Mouse (Mus musculus): ENCODE data around the gene Fam126a. TPM values are rescaled to one million over a fixed set of nuclear protein-coding genes. Genes with fewer than 3 reads are reported as not detected.

Fam126a gene
- total and polyA plus RNA-seq, 3 experiments, result 9.2 to 44.1 (median 41.3) TPM

GRCm38 (mm10) chr5:24029331-24029771 is 1.1 kb downstream of the Fam126a start:
- H3K27me3 ChIP-seq (ENCODE audit: control insufficient read depth, insufficient read depth, low read length), result no peaks in the 10 kb centered on the region
- WGBS, result 2% methylated on average over 11 of the region's 11 CpGs
- intact Hi-C loops (cut with DNase I), result loop anchor here (2.0 kb wide), 1 partner anchor 49 kb away; no protein-coding TSS in a partner anchor
- peak; percentile 64 for TF ChIP-seq CTCF (IDR thresholded peaks at IDR 0.05)
- no peak for TF ChIP-seq POLR2A (IDR thresholded peaks at IDR 0.05; ENCODE audit: insufficient read depth, low read depth, low read length)
- peak overlapping the region; percentile 73 for H3K4me3 ChIP-seq
- H3K4me1 ChIP-seq (ENCODE audit: control insufficient read depth, insufficient read depth, low read length), result peaks cover 11% of the 10 kb centered on the region
- DNase-seq, result peak; percentile 45 to 62
- peaks cover 2% of the 10 kb centered on the region; the same call in 1 of the 2 replicates for H3K79me2 ChIP-seq (replicated peaks; ENCODE audit: control insufficient read depth, insufficient read depth, low read length)
- H3K9ac ChIP-seq (ENCODE audit: low read depth, low read length), result peak overlapping the region; percentile 97
- peaks cover 2% of the 10 kb centered on the region for H3K36me3 ChIP-seq (ENCODE audit: control insufficient read depth, insufficient read depth, low read length)
- peak overlapping the region; percentile 92 for H3K27ac ChIP-seq

GRCm38 (mm10) chr5:24024957-24025356 is 5.5 kb downstream of the Fam126a start:
- no peak overlapping the region for H3K27ac ChIP-seq
- H3K27me3 ChIP-seq (ENCODE audit: control insufficient read depth, insufficient read depth, low read length), result no peaks in the 10 kb centered on the region
- 61% methylated on average over 3 of the region's 3 CpGs for WGBS
- peaks cover 6% of the 10 kb centered on the region for H3K4me1 ChIP-seq (ENCODE audit: control insufficient read depth, insufficient read depth, low read length)
- H3K4me3 ChIP-seq, result no peak overlapping the region
- H3K9ac ChIP-seq (ENCODE audit: low read depth, low read length), result no peak overlapping the region
- TF ChIP-seq EP300 (IDR thresholded peaks at IDR 0.05; ENCODE audit: insufficient read depth, low read depth, low read length) (no peak), CTCF (IDR thresholded peaks at IDR 0.05) (no peak), POLR2A (IDR thresholded peaks at IDR 0.05; ENCODE audit: insufficient read depth, low read depth, low read length) (no peak)
- DNase-seq, result no peak
- peaks cover 4% of the 10 kb centered on the region; the same call in 1 of the 2 replicates for H3K79me2 ChIP-seq (replicated peaks; ENCODE audit: control insufficient read depth, insufficient read depth, low read length)
- intact Hi-C loops (cut with DNase I), result no loop called here
- H3K36me3 ChIP-seq (ENCODE audit: control insufficient read depth, insufficient read depth, low read length), result peaks cover 5% of the 10 kb centered on the region

GRCm38 (mm10) chr5:24023226-24023625 is 7.3 kb downstream of the Fam126a start:
- Histone ChIP-seq H3K4me3 (no peak overlapping the region), H3K27ac (no peak overlapping the region), H3K4me1 (ENCODE audit: control insufficient read depth, insufficient read depth, low read length) (peaks cover 3% of the 10 kb centered on the region), H3K9ac (ENCODE audit: low read depth, low read length) (no peak overlapping the region), H3K36me3 (ENCODE audit: control insufficient read depth, insufficient read depth, low read length) (peaks cover 7% of the 10 kb centered on the region), H3K79me2 (replicated peaks; ENCODE audit: control insufficient read depth, insufficient read depth, low read length) (peaks cover 5% of the 10 kb centered on the region; the same call in 1 of the 2 replicates), H3K27me3 (ENCODE audit: control insufficient read depth, insufficient read depth, low read length) (no peaks in the 10 kb centered on the region)
- no peak for DNase-seq
- intact Hi-C loops (cut with DNase I), result no loop called here
- 93% methylated on average over 2 of the region's 2 CpGs for WGBS
- TF ChIP-seq POLR2A (IDR thresholded peaks at IDR 0.05; ENCODE audit: insufficient read depth, low read depth, low read length) (no peak), CTCF (IDR thresholded peaks at IDR 0.05) (no peak), EP300 (IDR thresholded peaks at IDR 0.05; ENCODE audit: insufficient read depth, low read depth, low read length) (no peak)

GRCm38 (mm10) chr5:24021683-24022082 is 8.8 kb downstream of the Fam126a start:
- H3K4me1 ChIP-seq (ENCODE audit: control insufficient read depth, insufficient read depth, low read length), result peaks cover 3% of the 10 kb centered on the region
- H3K9ac ChIP-seq (ENCODE audit: low read depth, low read length), result no peak overlapping the region
- peaks cover 5% of the 10 kb centered on the region for H3K36me3 ChIP-seq (ENCODE audit: control insufficient read depth, insufficient read depth, low read length)
- no peak for TF ChIP-seq CTCF (IDR thresholded peaks at IDR 0.05)
- no peak for TF ChIP-seq POLR2A (IDR thresholded peaks at IDR 0.05; ENCODE audit: insufficient read depth, low read depth, low read length)
- TF ChIP-seq EP300 (IDR thresholded peaks at IDR 0.05; ENCODE audit: insufficient read depth, low read depth, low read length), result no peak
- no peak for DNase-seq
- H3K27me3 ChIP-seq (ENCODE audit: control insufficient read depth, insufficient read depth, low read length), result no peaks in the 10 kb centered on the region
- no peak overlapping the region for H3K27ac ChIP-seq
- 63% methylated on average over 5 of the region's 5 CpGs for WGBS
- H3K79me2 ChIP-seq (replicated peaks; ENCODE audit: control insufficient read depth, insufficient read depth, low read length), result peaks cover 5% of the 10 kb centered on the region; the same call in 1 of the 2 replicates
- intact Hi-C loops (cut with DNase I), result no loop called here
- no peak overlapping the region for H3K4me3 ChIP-seq

- WGBS, result 77% methylated on average over 4 of the region's 4 CpGs
- TF ChIP-seq EP300 (IDR thresholded peaks at IDR 0.05; ENCODE audit: insufficient read depth, low read depth, low read length) (no peak), POLR2A (IDR thresholded peaks at IDR 0.05; ENCODE audit: insufficient read depth, low read depth, low read length) (no peak), CTCF (IDR thresholded peaks at IDR 0.05) (no peak)
- Histone ChIP-seq H3K36me3 (ENCODE audit: control insufficient read depth, insufficient read depth, low read length) (peaks cover 5% of the 10 kb centered on the region), H3K4me3 (no peak overlapping the region), H3K27ac (no peak overlapping the region), H3K9ac (ENCODE audit: low read depth, low read length) (no peak overlapping the region), H3K4me1 (ENCODE audit: control insufficient read depth, insufficient read depth, low read length) (no peaks in the 10 kb centered on the region; the same call in 1 of the 2 replicates), H3K27me3 (ENCODE audit: control insufficient read depth, insufficient read depth, low read length) (no peaks in the 10 kb centered on the region), H3K79me2 (replicated peaks; ENCODE audit: control insufficient read depth, insufficient read depth, low read length) (peaks cover 5% of the 10 kb centered on the region; the same call in 1 of the 2 replicates)
- intact Hi-C loops (cut with DNase I), result no loop called here
- no peak for DNase-seq
These were observed 10.1 kb downstream of the Fam126a start for GRCm38 (mm10) chr5:24020380-24020779.

- no peaks in the 10 kb centered on the region; the same call in 1 of the 2 replicates for H3K4me1 ChIP-seq (ENCODE audit: control insufficient read depth, insufficient read depth, low read length)
- TF ChIP-seq EP300 (IDR thresholded peaks at IDR 0.05; ENCODE audit: insufficient read depth, low read depth, low read length) (no peak), POLR2A (IDR thresholded peaks at IDR 0.05; ENCODE audit: insufficient read depth, low read depth, low read length) (no peak), CTCF (IDR thresholded peaks at IDR 0.05) (no peak)
- H3K36me3 ChIP-seq (ENCODE audit: control insufficient read depth, insufficient read depth, low read length), result peaks cover 5% of the 10 kb centered on the region
- H3K9ac ChIP-seq (ENCODE audit: low read depth, low read length), result no peak overlapping the region
- no peak overlapping the region for H3K4me3 ChIP-seq
- H3K27ac ChIP-seq, result no peak overlapping the region
- intact Hi-C loops (cut with DNase I), result no loop called here
- H3K79me2 ChIP-seq (replicated peaks; ENCODE audit: control insufficient read depth, insufficient read depth, low read length), result peaks cover 5% of the 10 kb centered on the region; the same call in 1 of the 2 replicates
- 87% methylated on average over 7 of the region's 7 CpGs for WGBS
- no peak for DNase-seq
- no peaks in the 10 kb centered on the region for H3K27me3 ChIP-seq (ENCODE audit: control insufficient read depth, insufficient read depth, low read length)
These were observed 10.9 kb downstream of the Fam126a start for GRCm38 (mm10) chr5:24019341-24020185.

Data from heart, adult 2 months (tissue).